Mouse (Mus musculus) G1E (cell line): ENCODE results near the gene Acot1.

ENCODE experiments used
- CTCF ChIP-seq: IDR thresholded peaks from 2 replicates; pipeline ENCODE4 v1.5.1; 2012; ENCODE audit warnings: low read depth, low read length, inconsistent platforms, mixed read lengths
- GATA1 ChIP-seq: IDR thresholded peaks from 2 replicates; pipeline ENCODE4 v1.6.1; 2012; ENCODE audit warnings: borderline replicate concordance, low read length, inconsistent platforms, mixed read lengths
- GATA2 ChIP-seq: IDR thresholded peaks from 2 replicates; pipeline ENCODE4 v1.6.1; 2012; ENCODE audit warnings: low read depth, low read length, inconsistent platforms, borderline replicate concordance
- POLR2AphosphoS5 ChIP-seq: IDR thresholded peaks from 2 replicates; pipeline ENCODE4 v1.6.1; 2012; ENCODE audit warnings: low read depth, low read length, inconsistent platforms; ENCODE audit not compliant: insufficient replicate concordance
- TAL1 ChIP-seq: conservative IDR thresholded peaks from 2 replicates; pipeline ENCODE4 v1.6.1; 2012; ENCODE audit warnings: low read depth, low read length, inconsistent platforms, mixed read lengths

- TF ChIP-seq CTCF (no peak), GATA1 (no peak), POLR2AphosphoS5 (no peak), TAL1 (no peak), GATA2 (no peak)
These were observed 44.5 kb downstream of the Acot1 start for GRCm38 (mm10) chr12:84053679-84054391.
